Mouse (Mus musculus) heart, adult 2 months (tissue): ENCODE measurements around the gene Magea5. TPM values are rescaled to one million over a fixed set of nuclear protein-coding genes. Genes with fewer than 3 reads are reported as not detected.
"Not testable (repeated sequence)": the region's sequence is repeated elsewhere in the genome, so short reads cannot be mapped to it uniquely, and the experiment has no call there.

Source experiments
- DNase-seq, 2 experiments: peaks; one replicate each; pipeline ENCODE4 v3.0.0; 2021
- H3K27ac ChIP-seq: fragments of 200-600 bp; 2 replicates; pipeline ENCODE4 v1.8.1; 2022
- H3K27me3 ChIP-seq: fragments of 200-500 bp; 2 replicates; pipeline ENCODE4 v1.6.1; 2012; ENCODE audit warnings: mild to moderate bottlenecking, low read length, inconsistent platforms, mixed read lengths; ENCODE audit not compliant: control insufficient read depth, insufficient read depth
- H3K36me3 ChIP-seq: fragments of 200-500 bp; 2 replicates; pipeline ENCODE4 v1.6.1; 2012; ENCODE audit warnings: low read length, inconsistent platforms; ENCODE audit not compliant: control insufficient read depth, insufficient read depth
- H3K4me1 ChIP-seq: fragments of 200-500 bp; 2 replicates; pipeline ENCODE4 v1.6.1; 2011; ENCODE audit warnings: low read length; ENCODE audit not compliant: control insufficient read depth, insufficient read depth
- H3K4me3 ChIP-seq: fragments of 200-600 bp; 2 replicates; pipeline ENCODE4 v1.8.1; 2022
- H3K79me2 ChIP-seq: fragments of 200-500 bp; replicated peaks from 2 replicates; pipeline ENCODE4 v1.6.1; 2012; ENCODE audit warnings: mild to moderate bottlenecking, inconsistent platforms, low read length, moderate library complexity, mixed read lengths; ENCODE audit not compliant: control insufficient read depth, insufficient read depth
- H3K9ac ChIP-seq: fragments of 200-500 bp; 2 replicates; pipeline ENCODE4 v1.6.1; 2012; ENCODE audit warnings: low read depth, mild to moderate bottlenecking, control low read depth, inconsistent platforms, low read length, mixed read lengths
- CTCF ChIP-seq: fragments of 200-600 bp; IDR thresholded peaks from 2 replicates; pipeline ENCODE4 v1.8.1; 2022; ENCODE audit warnings: antibody characterized with exemption, mild to moderate bottlenecking, moderate library complexity
- POLR2A ChIP-seq: fragments of 200-500 bp; IDR thresholded peaks from 2 replicates; pipeline ENCODE4 v1.6.1; 2011; ENCODE audit warnings: mild to moderate bottlenecking, low read depth, low read length, control low read depth; ENCODE audit not compliant: insufficient read depth
- WGBS: fragments of 180-500 bp; shearing (Covaris S2); methylation state at CpG from one replicate; pipeline ENCODE4 v1.1.7; 2018; 5-methylcytosine and 5-hydroxymethylcytosine counted together
- intact Hi-C: fragments of 180-260 bp; cut with DNase I; formaldehyde crosslinking; loops from one replicate; pipeline ENCODE4 v1.15.1; 2025
- long read RNA-seq: library from polyadenylated mRNA; stranded (forward); transcript quantifications from one replicate; pipeline ENCODE4 v2.0.0, GENCODE M21; 2021
- polyA plus RNA-seq: library from polyadenylated mRNA; depleted of rRNA; stranded (reverse); fragments of >200 nt; gene quantifications from 2 replicates; pipeline ENCODE4 v1.2.3, GENCODE M21; 2012; rRNA removed
- total RNA-seq, 2 experiments: library from RNA; stranded (reverse); gene quantifications; 2 replicates each; pipeline ENCODE4 v1.2.3; 2021

Magea5 gene
- total RNA-seq (not detected), polyA plus RNA-seq (not detected in 2 replicates)
- long read RNA-seq = 0 reads

DNA sequence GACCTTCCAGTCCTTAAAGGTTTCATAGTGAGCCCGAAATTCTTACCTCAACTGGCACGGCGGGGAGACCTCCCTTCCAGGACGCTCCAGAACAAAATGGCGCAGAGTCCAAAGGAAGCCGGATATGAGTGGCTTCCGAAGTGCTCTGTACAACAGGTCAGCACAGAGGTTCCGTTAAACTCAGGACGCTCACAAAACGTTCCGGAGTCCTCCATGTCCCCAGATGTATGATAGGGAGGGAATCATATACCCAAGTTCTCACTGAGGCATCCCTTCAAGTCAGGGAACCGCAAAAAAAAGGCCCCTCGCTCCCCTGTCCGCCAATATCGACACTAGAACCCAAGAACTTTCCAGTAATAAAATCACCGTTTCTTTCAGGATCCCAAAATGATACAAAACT is at the start of gene Magea5:
TSS of gene Magea5 (minus strand) at position 101 of the 400 bp plus-strand sequence.
- H3K27me3 ChIP-seq, H3K36me3 ChIP-seq, H3K9ac ChIP-seq, H3K4me3 ChIP-seq, H3K79me2 ChIP-seq, DNase-seq, H3K27ac ChIP-seq, intact Hi-C loops, H3K4me1 ChIP-seq: not testable (repeated sequence)
- WGBS = 86% methylated on average over 16 of the region's 16 CpGs

DNA sequence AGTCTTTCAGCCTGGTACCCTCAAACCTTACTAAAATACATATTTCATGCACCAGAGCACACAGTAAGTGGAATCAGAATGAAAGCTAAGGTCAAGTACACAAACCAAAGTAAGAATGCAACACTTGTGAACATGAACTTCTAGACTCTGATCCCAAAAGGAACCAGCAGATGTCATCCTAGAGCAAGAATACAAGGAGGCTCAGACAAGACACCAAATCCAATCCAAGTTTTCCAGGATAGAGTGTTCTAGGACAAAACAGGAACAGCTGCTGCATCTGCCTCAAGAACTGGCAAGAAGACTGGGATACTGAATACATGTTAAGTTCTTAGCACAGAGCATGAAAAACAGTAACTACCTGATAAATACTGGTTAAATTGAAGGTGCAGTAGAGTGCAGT is 35.1 kb upstream of the Magea5 start:
- Histone ChIP-seq H3K79me2 (no peaks in the 10 kb centered on the region), H3K27ac (no peak overlapping the region), H3K9ac (no peak overlapping the region), H3K27me3 (no peaks in the 10 kb centered on the region), H3K36me3 (no peaks in the 10 kb centered on the region), H3K4me3 (no peak overlapping the region), H3K4me1 (no peaks in the 10 kb centered on the region)
- no peak for DNase-seq
- intact Hi-C loops = no loop called here
- no peak for TF ChIP-seq POLR2A
- peak; percentile 57 for TF ChIP-seq CTCF

DNA sequence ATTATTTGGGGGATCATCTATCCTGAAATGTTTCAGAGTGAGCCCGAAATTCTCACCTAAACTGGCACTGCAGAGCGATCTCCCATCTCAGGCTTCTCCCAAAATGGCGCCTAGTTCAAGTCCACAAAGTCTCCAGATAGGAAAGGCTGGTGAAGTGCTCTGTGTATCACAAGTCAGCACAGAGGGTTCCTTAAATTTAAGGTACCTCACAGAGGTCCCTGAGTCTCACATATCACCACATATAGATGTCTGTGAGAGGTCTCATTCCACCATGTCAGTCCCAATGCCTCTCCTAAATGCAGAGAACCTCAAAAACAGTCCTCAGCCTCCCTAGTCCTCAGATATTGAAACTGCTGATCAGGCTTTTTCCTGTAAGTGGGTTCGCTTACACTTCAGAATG is 30.6 kb upstream of the Magea5 start, which contains the start of gene Magea2:
TSS of gene Magea2 (minus strand) at position 101 of the 400 bp plus-strand sequence.
- H3K4me1 ChIP-seq, H3K36me3 ChIP-seq, H3K4me3 ChIP-seq, H3K27me3 ChIP-seq, H3K27ac ChIP-seq, H3K79me2 ChIP-seq, intact Hi-C loops, DNase-seq, H3K9ac ChIP-seq: not testable (repeated sequence)
- WGBS = 69% methylated on average over 4 of the region's 4 CpGs

- H3K27ac ChIP-seq, H3K27me3 ChIP-seq, H3K4me1 ChIP-seq, intact Hi-C loops, H3K36me3 ChIP-seq, H3K9ac ChIP-seq, DNase-seq, H3K79me2 ChIP-seq, H3K4me3 ChIP-seq: not testable (repeated sequence)
- 88% methylated on average over 1 of the region's 2 CpGs for WGBS
These were observed 26.7 kb upstream of the Magea5 start, which contains the start of gene Magea1 for GRCm38 (mm10) chrX:155089693-155090092. Gene Magea1 (minus strand): TSS chrX:155089793.

Other genes with a start within 250 kb of the Magea5 start
- not detected for gene Cldn34b1, start 172.9 kb downstream of the Magea5 start, total RNA-seq
- not detected in 2 replicates for gene Cldn34b1, start 172.9 kb downstream of the Magea5 start, polyA plus RNA-seq
- gene Magea6, start 127.2 kb downstream of the Magea5 start, total RNA-seq = not detected
- gene Magea6, start 127.2 kb downstream of the Magea5 start, polyA plus RNA-seq = not detected in 2 replicates
- gene Magea3, start 113.6 kb downstream of the Magea5 start, total RNA-seq = not detected
- gene Magea3, start 113.6 kb downstream of the Magea5 start, polyA plus RNA-seq = not detected in 2 replicates
- not detected for gene Magea8, start 67.3 kb downstream of the Magea5 start, total RNA-seq
- not detected in 2 replicates for gene Magea8, start 67.3 kb downstream of the Magea5 start, polyA plus RNA-seq
- gene Magea1, start 26.6 kb upstream of the Magea5 start, total RNA-seq = not detected
- gene Magea1, start 26.6 kb upstream of the Magea5 start, polyA plus RNA-seq = not detected in 2 replicates
- not detected for gene Magea2, start 30.5 kb upstream of the Magea5 start, total RNA-seq
- not detected in 2 replicates for gene Magea2, start 30.5 kb upstream of the Magea5 start, polyA plus RNA-seq
- gene Cldn34b2, start 65.3 kb upstream of the Magea5 start, total RNA-seq = not detected
- gene Cldn34b2, start 65.3 kb upstream of the Magea5 start, polyA plus RNA-seq = not detected in 2 replicates
- 10 to 100 TPM; 29.2 to 31.7 TPM for gene Sat1, start 153.3 kb upstream of the Magea5 start, total RNA-seq
- gene Sat1, start 153.3 kb upstream of the Magea5 start, polyA plus RNA-seq = 22.1 and 32.3 TPM in 2 replicates
- gene Acot9, start 199.3 kb upstream of the Magea5 start, total RNA-seq = 10 to 100 TPM; 24.0 to 26.1 TPM
- 11.5 and 21.1 TPM in 2 replicates for gene Acot9, start 199.3 kb upstream of the Magea5 start, polyA plus RNA-seq